Mouse (Mus musculus) MEL-GATA-1-ER (cell line): ENCODE data around the gene Pik3ca.

ENCODE experiments used
- DNase-seq: peaks from one replicate; pipeline ENCODE4 v3.0.0-alpha.2; 2012; ENCODE audit warnings: low read depth; ENCODE audit errors: extremely low read depth

Gene Pik3ca

DNA sequence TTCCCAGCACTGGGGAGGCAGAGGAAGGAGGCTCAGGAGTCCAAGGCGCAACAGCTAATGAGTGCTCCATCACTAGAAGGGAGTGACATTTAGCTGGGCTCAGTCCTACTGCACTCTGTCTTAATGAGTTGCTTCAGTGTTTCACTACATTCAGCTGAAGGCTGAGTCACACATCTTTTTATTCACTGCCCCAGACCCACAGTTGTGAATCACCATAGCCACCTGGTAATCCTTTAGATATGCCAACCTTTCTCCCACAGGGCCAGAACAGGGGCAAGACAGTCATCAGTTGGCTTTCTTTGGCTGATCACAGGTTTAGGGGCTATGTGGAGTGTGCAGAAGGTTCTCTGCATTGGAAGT is 99.2 kb downstream of the Pik3ca start:
- DNase-seq: no peak

DNA sequence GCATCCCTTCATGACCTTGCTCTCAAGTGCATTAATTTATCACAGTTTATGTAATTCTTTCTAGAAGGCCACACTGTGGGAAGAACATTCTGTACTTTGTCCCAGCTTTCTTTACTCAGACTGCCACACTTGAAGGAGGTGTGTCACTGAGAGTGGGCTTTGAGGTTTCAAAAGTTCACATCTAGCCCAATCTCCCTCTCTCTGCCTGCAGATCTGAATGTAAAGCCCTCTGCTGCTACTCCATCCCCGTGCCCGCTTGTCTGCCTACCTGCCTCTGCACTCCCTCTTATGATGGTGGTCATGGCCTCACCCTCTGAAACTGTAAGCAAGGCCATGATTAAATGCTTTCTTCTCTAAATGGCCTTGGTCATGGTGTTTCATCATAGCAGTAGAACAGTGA is 102.9 kb downstream of the Pik3ca start:
- DNase-seq: no peak

DNA sequence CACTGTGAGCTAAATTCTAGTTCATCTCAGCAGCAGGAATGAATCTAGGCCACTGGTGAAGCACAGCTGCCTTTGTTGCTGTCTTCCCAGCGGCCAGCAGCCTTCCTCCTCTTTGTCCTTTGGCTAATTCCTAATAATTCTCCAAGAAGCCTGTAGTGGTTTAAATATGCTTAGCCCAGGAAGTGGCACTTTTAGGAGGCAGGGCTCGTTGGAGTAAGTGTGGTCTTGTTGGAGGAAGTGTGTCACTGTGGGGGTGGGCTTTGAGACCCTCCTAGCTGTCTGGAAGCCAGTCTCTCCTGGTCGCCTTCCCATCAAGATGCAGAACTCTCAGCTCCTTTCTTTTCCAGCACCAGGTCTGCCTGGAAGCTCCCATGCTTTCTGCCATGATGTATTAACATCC is 108.4 kb downstream of the Pik3ca start:
- no peak for DNase-seq

DNA sequence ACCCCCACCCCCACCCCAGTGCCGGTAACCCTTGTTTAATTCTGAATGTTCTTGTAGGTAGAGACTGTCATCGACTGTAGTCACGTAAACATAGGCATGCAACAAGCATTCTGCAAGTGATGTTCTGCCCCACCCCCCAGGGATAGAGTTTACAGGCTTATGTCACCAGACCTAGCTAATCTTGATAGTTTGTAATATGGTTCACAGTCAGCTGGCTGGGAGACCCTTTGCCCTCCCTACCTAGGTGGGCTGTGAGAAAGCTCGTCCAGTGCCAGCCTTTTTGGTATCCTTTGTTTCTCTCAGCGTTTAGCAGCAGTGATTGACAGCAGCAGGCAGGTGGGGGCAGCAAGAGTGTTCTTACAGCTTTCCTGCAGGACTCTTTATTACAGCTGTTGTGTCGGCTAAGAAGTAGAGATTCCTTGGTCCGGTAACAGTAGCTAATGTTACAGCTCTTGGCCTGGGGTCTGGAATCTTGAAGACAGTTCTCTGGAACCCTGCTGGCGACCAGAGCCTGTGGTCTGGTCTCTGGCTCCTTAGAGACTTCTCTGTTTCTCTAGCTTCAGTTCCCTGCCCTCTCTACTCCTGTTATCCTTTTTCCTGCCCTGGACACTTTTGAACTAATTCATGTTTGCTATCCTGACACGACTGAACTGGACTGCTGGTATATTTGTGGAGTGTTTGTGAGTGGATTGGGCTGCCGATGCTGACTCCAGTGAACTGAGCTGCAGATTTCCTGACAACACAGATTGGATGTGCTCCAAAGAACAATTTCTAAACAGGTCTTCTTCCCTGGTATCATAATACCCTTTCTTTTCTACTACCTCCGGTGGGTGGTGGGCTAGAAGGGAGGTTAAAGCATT is 109.1 kb downstream of the Pik3ca start:
- no peak for DNase-seq

DNA sequence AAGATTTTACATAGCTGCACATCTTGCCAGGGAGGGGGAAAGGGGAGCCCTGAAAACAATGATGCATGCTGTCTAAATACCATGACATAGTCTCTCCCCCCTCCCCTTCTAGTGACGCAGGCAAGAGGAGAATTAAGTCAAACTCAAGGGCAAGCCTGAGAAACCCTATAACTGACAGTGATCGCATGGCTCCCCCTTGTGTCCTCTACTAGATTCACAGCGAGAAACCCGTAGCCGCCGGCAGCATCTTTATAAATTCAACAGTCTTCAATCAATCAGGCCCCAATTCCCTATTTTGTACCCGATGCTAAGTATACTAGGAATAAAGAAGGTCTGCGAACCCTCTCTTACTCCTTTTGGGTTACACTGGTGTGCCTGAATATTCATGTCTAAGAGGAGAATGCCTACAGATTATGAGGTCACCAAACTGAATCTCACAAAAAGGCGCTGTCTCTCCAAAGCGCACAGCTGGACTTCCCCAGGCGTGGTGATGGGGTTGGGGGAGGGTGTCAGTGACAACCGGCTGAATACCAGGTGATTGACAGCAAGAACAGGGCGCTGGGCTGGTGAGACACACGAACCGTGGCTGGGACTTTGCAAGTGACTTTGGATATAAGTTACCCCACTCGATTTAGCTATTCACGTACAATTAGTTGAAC is 111.3 kb downstream of the Pik3ca start:
- DNase-seq: peak; percentile 67

DNA sequence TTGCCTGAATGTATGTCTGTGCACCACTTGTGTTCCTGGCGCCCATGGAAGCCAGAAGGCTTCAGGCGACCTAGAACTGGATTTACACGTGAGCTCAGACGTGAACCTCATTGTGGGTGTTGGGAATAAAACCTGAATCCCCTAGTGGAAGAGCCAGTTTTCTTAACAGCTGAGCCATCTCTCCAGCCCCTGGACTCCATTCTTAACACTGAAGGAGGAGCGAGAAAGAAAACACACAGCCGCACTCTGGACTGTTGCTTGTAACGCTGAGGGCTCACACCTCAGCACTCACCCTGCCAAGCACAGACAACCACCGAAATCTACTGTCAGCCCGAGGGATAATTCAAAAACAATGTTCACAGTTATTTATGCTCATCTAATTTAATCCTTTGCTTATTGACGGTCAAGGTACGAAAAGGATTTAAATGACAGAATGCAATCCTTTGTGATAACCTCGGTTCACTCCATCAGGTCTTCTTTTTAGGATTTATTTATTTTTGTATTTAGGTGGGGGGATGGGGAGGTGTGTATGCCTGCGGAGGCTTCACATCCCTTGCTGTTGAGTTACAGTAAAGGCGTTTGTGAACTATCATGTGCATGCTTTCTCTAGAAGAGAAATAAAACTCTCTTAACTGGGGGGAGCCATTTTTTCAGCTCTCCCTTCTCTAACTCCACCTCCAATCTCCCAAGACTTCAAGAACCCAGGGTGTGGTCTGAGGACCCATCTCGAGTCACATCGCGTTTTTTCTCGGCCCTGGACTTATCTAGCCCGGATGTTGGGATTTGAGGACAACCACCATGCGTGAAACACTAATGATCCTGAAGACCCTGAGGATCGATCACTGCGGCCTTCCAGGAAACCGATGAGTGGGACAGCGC is 112.3 kb downstream of the Pik3ca start, which contains the start of gene Zfp639:
Gene Zfp639, plus strand, starts transcription at position 764 of the 879 bp plus-strand sequence.
- peak; percentile 81 for DNase-seq

DNA sequence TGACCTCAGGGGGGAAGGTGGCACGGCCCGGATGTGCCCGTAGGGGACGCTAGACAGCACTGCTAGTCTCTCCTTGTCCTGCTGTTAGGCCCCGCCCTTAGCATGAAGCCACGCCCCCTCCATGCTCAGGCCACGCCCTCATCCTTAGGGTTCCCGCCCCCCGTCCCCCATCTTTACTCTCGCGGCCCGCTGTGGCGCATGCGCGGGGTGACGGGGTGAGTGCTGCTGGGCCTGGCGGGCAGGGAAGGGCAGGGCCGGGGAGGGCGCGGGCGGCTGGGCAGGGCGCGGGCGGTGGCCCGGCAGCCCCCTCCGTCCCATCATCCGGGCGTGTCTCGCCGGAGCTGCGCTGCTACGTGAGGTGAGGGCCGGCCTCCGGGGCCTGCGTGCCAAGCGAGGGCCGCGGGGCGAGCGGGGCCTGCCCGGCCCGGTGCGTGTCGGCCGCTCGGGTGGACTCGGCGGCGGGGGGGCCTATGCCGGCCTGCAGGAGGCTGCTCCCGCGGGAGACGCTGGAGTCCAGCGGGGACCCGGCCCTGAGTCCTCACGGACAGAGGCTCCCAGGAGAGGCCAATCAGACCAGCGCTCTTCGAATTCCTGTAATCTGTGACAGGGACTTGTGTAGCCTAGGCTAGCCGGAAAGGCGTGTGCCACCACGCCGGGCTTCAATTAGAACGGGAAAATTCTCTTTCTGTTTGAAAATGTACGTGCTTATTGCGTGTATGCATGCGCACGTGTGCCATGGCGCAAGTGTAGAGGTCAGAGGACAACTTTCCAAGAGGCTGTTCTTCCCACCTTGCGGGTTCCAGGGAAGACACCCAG is 113.1 kb downstream of the Pik3ca start:
- peak; percentile 51 for DNase-seq

DNA sequence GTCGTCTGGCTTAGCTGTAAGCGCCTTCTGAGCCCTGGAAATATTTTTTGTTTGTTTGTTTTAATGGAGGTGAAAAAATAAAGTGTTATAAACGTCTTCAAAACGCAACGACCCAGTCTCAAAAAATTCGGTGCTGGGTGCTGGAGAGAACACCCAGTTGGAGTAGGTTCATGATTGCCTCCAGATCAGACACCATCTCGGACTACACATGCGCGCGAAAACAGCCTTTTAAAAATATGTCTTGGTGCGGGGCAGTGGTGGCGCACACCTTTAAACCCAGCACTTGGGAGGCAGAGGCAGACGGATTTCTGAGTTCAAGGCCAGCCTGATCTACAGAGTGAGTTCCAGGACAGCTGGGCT is 113.7 kb downstream of the Pik3ca start:
- no peak for DNase-seq

DNA sequence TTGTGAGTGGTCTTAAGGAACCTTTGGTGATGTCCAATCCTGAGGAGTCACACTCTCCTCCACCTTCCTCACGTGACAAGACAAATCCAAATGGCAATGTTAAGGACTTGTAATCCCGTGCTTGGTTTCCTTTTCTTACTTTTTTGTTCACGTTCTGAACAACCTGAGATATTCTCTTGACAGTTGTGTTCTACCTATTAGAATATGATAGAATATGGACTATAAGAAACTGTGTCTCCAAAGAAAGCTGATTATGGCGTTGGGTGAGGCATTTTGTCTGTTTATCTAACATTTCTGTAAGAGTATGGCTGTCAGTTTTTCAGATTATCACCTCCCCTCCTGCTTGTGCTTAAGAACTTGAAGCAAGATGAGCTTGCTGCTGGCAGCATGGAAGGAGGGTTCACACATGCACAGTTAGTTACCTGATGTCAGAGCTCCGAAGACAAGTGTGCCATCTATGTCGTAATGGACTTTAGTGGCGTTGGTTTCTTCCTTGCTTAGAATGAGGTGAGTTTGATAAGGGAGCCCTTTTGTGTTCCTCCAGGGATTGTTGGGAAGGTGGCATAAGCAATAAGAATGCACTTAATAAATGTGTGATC is 115.3 kb downstream of the Pik3ca start:
- no peak for DNase-seq

DNA sequence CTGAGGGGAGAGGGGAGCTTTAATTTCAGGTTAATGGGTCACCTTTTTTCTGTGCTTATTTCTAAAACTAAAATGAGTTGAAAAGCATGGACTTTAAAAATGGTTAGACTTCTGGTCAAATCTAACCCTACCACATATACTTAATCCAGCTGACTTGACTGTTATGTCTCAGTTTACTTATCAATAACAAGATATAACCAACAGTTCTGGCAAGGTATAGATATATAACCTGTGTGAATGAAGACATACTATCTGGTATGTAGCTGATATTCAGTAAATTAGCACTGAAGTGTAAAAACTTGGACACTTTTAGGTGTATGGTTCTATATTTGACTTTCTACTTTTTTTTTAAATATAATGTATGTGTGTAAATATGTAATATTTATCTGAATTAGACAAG is 116.1 kb downstream of the Pik3ca start:
- DNase-seq: no peak
